Mouse (Mus musculus) embryonic facial prominence, embryonic 11.5 days (tissue): ENCODE data around the gene Gm20479. TPM values are rescaled to one million over a fixed set of nuclear protein-coding genes. Genes with fewer than 3 reads are reported as not detected.
A peak's percentile ranks its signal among the peaks of the same experiment; 100 is the strongest.

ENCODE experiments used
- ATAC-seq: fragments of 200-750 bp; cut with Nextera tagmentation; replicated peaks from 2 replicates; pipeline ENCODE4 v1.8.0; 2017; ENCODE audit warnings: low read depth; ENCODE audit not compliant: insufficient number of reproducible peaks, low FRiP score, low TSS enrichment
- DNase-seq: peaks from one replicate; pipeline ENCODE4 v3.0.0-alpha.2; 2015; ENCODE audit warnings: low spot score
- H3K27ac ChIP-seq: fragments of 300-500 bp; sonication (generic); replicated peaks from 2 replicates; pipeline ENCODE4 v1.5.1; 2014; ENCODE audit warnings: mild to moderate bottlenecking, low read depth, low read length, control low read depth
- H3K27me3 ChIP-seq: fragments of 300-500 bp; sonication (generic); 2 replicates; pipeline ENCODE4 v1.6.1; 2014; ENCODE audit warnings: mild to moderate bottlenecking, low read length, moderate library complexity, mixed read lengths; ENCODE audit not compliant: control insufficient read depth, insufficient read depth
- H3K36me3 ChIP-seq: fragments of 300-500 bp; sonication (generic); replicated peaks from 2 replicates; pipeline ENCODE4 v1.6.1; 2014; ENCODE audit warnings: low read depth, mild to moderate bottlenecking, low read length, moderate library complexity, mixed read lengths; ENCODE audit not compliant: control insufficient read depth, insufficient read depth
- H3K4me1 ChIP-seq: fragments of 300-500 bp; sonication (generic); 2 replicates; pipeline ENCODE4 v1.6.1; 2014; ENCODE audit warnings: low read length, mixed read lengths; ENCODE audit not compliant: control insufficient read depth, insufficient read depth
- H3K4me2 ChIP-seq: fragments of 300-500 bp; sonication (generic); 2 replicates; pipeline ENCODE4 v1.6.1; 2014; ENCODE audit warnings: low read depth, mild to moderate bottlenecking, control low read depth, low read length, moderate library complexity
- H3K4me3 ChIP-seq: fragments of 300-500 bp; sonication (generic); 2 replicates; pipeline ENCODE4 v1.5.1; 2014; ENCODE audit warnings: low read depth, low read length, control low read depth
- H3K9ac ChIP-seq: fragments of 300-500 bp; sonication (generic); replicated peaks from 2 replicates; pipeline ENCODE4 v1.6.1; 2014; ENCODE audit warnings: mild to moderate bottlenecking, control low read depth, low read length
- H3K9me3 ChIP-seq: fragments of 300-500 bp; sonication (generic); replicated peaks from 2 replicates; pipeline ENCODE4 v1.6.1; 2016; ENCODE audit warnings: mild to moderate bottlenecking, low read length, inconsistent platforms, mixed read lengths; ENCODE audit not compliant: control insufficient read depth
- WGBS: fragments of 180-500 bp; shearing (Covaris S2); extraction: QIAGEN DNeasy Blood & Tissue Kit; methylation state at CpG from one replicate; pipeline ENCODE4 v1.1.7; 2014; 5-methylcytosine and 5-hydroxymethylcytosine counted together
- polyA plus RNA-seq: library from polyadenylated mRNA; unstranded; fragments of >200 nt; fragmentation: Nextera tagmentation; extraction: Ambion mirVana; gene quantifications from 2 replicates; pipeline ENCODE4 v1.2.1, GENCODE M21; 2014

Gene Gm20479
- polyA plus RNA-seq, 1 experiment from 2014 or later, result not detected

- no peak; the same call in 1 of the 2 replicates for ATAC-seq
- peak overlapping the region; percentile 48 for H3K4me2 ChIP-seq
- H3K9me3 ChIP-seq, result peaks cover 1% of the 10 kb centered on the region; the same call in 1 of the 2 replicates
- no peak overlapping the region for H3K27ac ChIP-seq
- H3K27me3 ChIP-seq, result peaks cover 11% of the 10 kb centered on the region
- H3K4me3 ChIP-seq, result peak overlapping the region; percentile 19; the same call in 1 of the 2 replicates
- H3K36me3 ChIP-seq, result no peaks in the 10 kb centered on the region
- WGBS, result 9% methylated on average over 28 of the region's 28 CpGs
- H3K4me1 ChIP-seq, result peaks cover 3% of the 10 kb centered on the region
- peak; percentile 60 for DNase-seq
- no peak overlapping the region for H3K9ac ChIP-seq
Measured at GRCm38 (mm10) chr7:27308821-27309549, 48.2 kb downstream of the Gm20479 start.

- Histone ChIP-seq H3K9ac (no peak overlapping the region), H3K9me3 (no peaks in the 10 kb centered on the region), H3K36me3 (no peaks in the 10 kb centered on the region), H3K27ac (no peak overlapping the region), H3K27me3 (peaks cover 11% of the 10 kb centered on the region), H3K4me3 (no peak overlapping the region), H3K4me2 (no peak overlapping the region), H3K4me1 (peaks cover 3% of the 10 kb centered on the region)
- ATAC-seq, result no peak
- DNase-seq, result no peak
- 57% methylated on average over 9 of the region's 9 CpGs for WGBS
Measured at GRCm38 (mm10) chr7:27307551-27307950, 49.7 kb downstream of the Gm20479 start.

GRCm38 (mm10) chr7:27306161-27307160 lies 50.8 kb downstream of the Gm20479 start:
- Histone ChIP-seq H3K4me2 (no peak overlapping the region), H3K36me3 (no peaks in the 10 kb centered on the region), H3K27me3 (peaks cover 9% of the 10 kb centered on the region), H3K27ac (no peak overlapping the region), H3K4me3 (no peak overlapping the region), H3K9ac (no peak overlapping the region), H3K9me3 (no peaks in the 10 kb centered on the region), H3K4me1 (peaks cover 3% of the 10 kb centered on the region)
- DNase-seq, result peak; percentile 42
- 74% methylated on average over 24 of the region's 24 CpGs for WGBS
- ATAC-seq, result no peak

GRCm38 (mm10) chr7:27305091-27305730 lies 52.0 kb downstream of the Gm20479 start:
- Histone ChIP-seq H3K27ac (no peak overlapping the region), H3K4me3 (no peak overlapping the region), H3K4me1 (no peaks in the 10 kb centered on the region), H3K27me3 (peaks cover 1% of the 10 kb centered on the region), H3K9ac (no peak overlapping the region), H3K36me3 (no peaks in the 10 kb centered on the region), H3K4me2 (no peak overlapping the region), H3K9me3 (no peaks in the 10 kb centered on the region)
- no peak for DNase-seq
- no peak for ATAC-seq
- WGBS, result 87% methylated on average over 17 of the region's 17 CpGs

Other genes starting within 250 kb of the Gm20479 start
- not detected in 2 replicates for gene Cyp2f2, start 237.5 kb downstream of the Gm20479 start, polyA plus RNA-seq
- 0.13 TPM in 1 of 2 replicates, not detected in the other for gene Cyp2t4, start 203.7 kb downstream of the Gm20479 start, polyA plus RNA-seq
- 33.3 and 36.5 TPM in 2 replicates for gene Egln2, start 190.6 kb downstream of the Gm20479 start, polyA plus RNA-seq
- gene Rab4b, start 178.5 kb downstream of the Gm20479 start, polyA plus RNA-seq, result 49.3 and 51.3 TPM in 2 replicates
- gene Gm21983, start 176.3 kb downstream of the Gm20479 start, polyA plus RNA-seq, result not detected in 2 replicates
- 4.4 and 5.1 TPM in 2 replicates for gene Mia, start 176.3 kb downstream of the Gm20479 start, polyA plus RNA-seq
- gene BC024978, start 161.6 kb downstream of the Gm20479 start, polyA plus RNA-seq, result 2.4 and 3.2 TPM in 2 replicates
- 355 and 379 TPM in 2 replicates for gene Snrpa, start 161.1 kb downstream of the Gm20479 start, polyA plus RNA-seq
- gene Itpkc, start 128.8 kb downstream of the Gm20479 start, polyA plus RNA-seq, result 6.0 and 6.2 TPM in 2 replicates
- 14.4 and 14.9 TPM in 2 replicates for gene Coq8b, start 124.4 kb downstream of the Gm20479 start, polyA plus RNA-seq
- 9.5 and 11.2 TPM in 2 replicates for gene Numbl, start 99.0 kb downstream of the Gm20479 start, polyA plus RNA-seq
- 6.3 and 6.6 TPM in 2 replicates for gene Ltbp4, start 19.7 kb downstream of the Gm20479 start, polyA plus RNA-seq
- 50.2 and 57.5 TPM in 2 replicates for gene Shkbp1, start 1.4 kb downstream of the Gm20479 start, polyA plus RNA-seq
- 0.26 and 0.28 TPM in 2 replicates for gene Sptbn4, start 90.3 kb upstream of the Gm20479 start, polyA plus RNA-seq
- 33.9 and 38.2 TPM in 2 replicates for gene Blvrb, start 90.6 kb upstream of the Gm20479 start, polyA plus RNA-seq
- 27.2 and 27.6 TPM in 2 replicates for gene Sertad3, start 116.3 kb upstream of the Gm20479 start, polyA plus RNA-seq
- gene Sertad1, start 129.5 kb upstream of the Gm20479 start, polyA plus RNA-seq, result 24.3 and 25.5 TPM in 2 replicates
- 1.2 and 2.2 TPM in 2 replicates for gene Prx, start 141.9 kb upstream of the Gm20479 start, polyA plus RNA-seq
- 0.22 and 0.36 TPM in 2 replicates for gene Hipk4, start 165.8 kb upstream of the Gm20479 start, polyA plus RNA-seq
- gene Pld3, start 195.8 kb upstream of the Gm20479 start, polyA plus RNA-seq, result 57.1 and 65.5 TPM in 2 replicates
- gene 2310022A10Rik, start 195.8 kb upstream of the Gm20479 start, polyA plus RNA-seq, result 26.4 and 27.5 TPM in 2 replicates
- gene Akt2, start 234.1 kb upstream of the Gm20479 start, polyA plus RNA-seq, result 82.8 and 83.3 TPM in 2 replicates